Mouse (Mus musculus) forebrain, postnatal 0 days (tissue): Measurements from ENCODE around the gene Nhp2. TPM values are rescaled to one million over a fixed set of nuclear protein-coding genes. Genes with fewer than 3 reads are reported as not detected.
"Not testable (repeated sequence)": the region's sequence is repeated elsewhere in the genome, so short reads cannot be mapped to it uniquely, and the experiment has no call there.

ENCODE experiments used
- ATAC-seq: fragments of 200-750 bp; cut with Nextera tagmentation; 2 replicates; pipeline ENCODE4 v1.8.0; 2017; ENCODE audit warnings: mild to moderate bottlenecking, moderate library complexity
- DNase-seq: peaks from one replicate; pipeline ENCODE4 v3.0.0-alpha.2; 2015
- H3K27ac ChIP-seq: fragments of 300-500 bp; sonication (generic); 2 replicates; pipeline ENCODE4 v1.5.1; 2014; ENCODE audit warnings: low read depth, mild to moderate bottlenecking, antibody characterized with exemption, low read length, moderate library complexity, mixed read lengths
- H3K27me3 ChIP-seq: fragments of 300-500 bp; sonication (generic); 2 replicates; pipeline ENCODE4 v1.6.1; 2014; ENCODE audit warnings: mild to moderate bottlenecking, low read length, mixed read lengths; ENCODE audit not compliant: insufficient read depth
- H3K36me3 ChIP-seq: fragments of 300-500 bp; sonication (generic); 2 replicates; pipeline ENCODE4 v1.6.1; 2014; ENCODE audit warnings: mild to moderate bottlenecking, moderate library complexity; ENCODE audit not compliant: insufficient read depth
- H3K4me1 ChIP-seq: fragments of 300-500 bp; sonication (generic); 2 replicates; pipeline ENCODE4 v1.6.1; 2014; ENCODE audit warnings: antibody characterized with exemption; ENCODE audit not compliant: insufficient read depth
- H3K4me2 ChIP-seq: fragments of 300-500 bp; sonication (generic); 2 replicates; pipeline ENCODE4 v1.6.1; 2014; ENCODE audit warnings: low read depth, mild to moderate bottlenecking, moderate library complexity
- H3K4me3 ChIP-seq: fragments of 300-500 bp; sonication (generic); 2 replicates; pipeline ENCODE4 v1.5.1; 2014; ENCODE audit warnings: low read depth, low read length, mixed read lengths
- H3K9ac ChIP-seq: fragments of 300-500 bp; sonication (generic); 2 replicates; pipeline ENCODE4 v1.6.1; 2014; ENCODE audit warnings: mild to moderate bottlenecking
- H3K9me3 ChIP-seq: fragments of 300-500 bp; sonication (generic); 2 replicates; pipeline ENCODE4 v1.6.1; 2016; ENCODE audit warnings: low read length
- CTCF ChIP-seq: sonication (generic); IDR thresholded peaks from 2 replicates; pipeline ENCODE4 v1.5.1; 2016; ENCODE audit warnings: antibody characterized with exemption, control low read depth, low read depth
- WGBS: fragments of 180-500 bp; shearing (Covaris S2); extraction: QIAGEN DNeasy Blood & Tissue Kit; methylation state at CpG from one replicate; pipeline ENCODE4 v1.1.7; 2014; 5-methylcytosine and 5-hydroxymethylcytosine counted together
- polyA plus RNA-seq: library from polyadenylated mRNA; unstranded; fragments of >200 nt; fragmentation: Nextera tagmentation; extraction: Ambion mirVana; gene quantifications from 2 replicates; pipeline ENCODE4 v1.2.1, GENCODE M21; 2015
- total RNA-seq: library from RNA; depleted of rRNA; stranded (reverse); fragments of >200 nt; gene quantifications from 2 replicates; pipeline ENCODE4 v1.2.3, GENCODE M21; 2014

The Nhp2 gene
- total and polyA plus RNA-seq, 2 experiments from 2014 or later, result 66.5 to 118 TPM

DNA sequence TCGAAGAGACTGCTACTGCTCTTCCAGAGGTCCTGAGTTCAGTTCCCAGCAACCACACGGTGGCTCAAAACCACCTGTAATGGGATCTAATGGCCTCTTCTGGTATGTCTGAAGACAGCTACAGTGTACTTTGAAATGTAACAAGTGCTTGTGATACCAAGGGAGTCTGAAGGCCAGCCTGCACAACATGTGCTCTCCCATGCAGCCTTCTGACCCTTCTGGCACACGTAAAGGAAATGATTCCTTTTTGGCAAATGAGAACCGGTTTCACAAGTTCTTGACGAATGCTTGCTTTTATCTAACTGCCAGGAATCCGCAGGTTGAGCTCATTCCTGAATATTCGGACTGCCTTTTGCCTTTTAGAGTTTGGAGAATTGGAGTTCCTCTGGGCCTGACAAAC is 4.4 kb upstream of the Nhp2 start:
- H3K27ac ChIP-seq, result no peak overlapping the region
- H3K36me3 ChIP-seq, result no peaks in the 10 kb centered on the region
- DNase-seq (no peak), ATAC-seq (no peak)
- H3K4me2 ChIP-seq, result peak overlapping the region; percentile 51
- TF ChIP-seq CTCF, result no peak
- H3K9me3 ChIP-seq, result no peaks in the 10 kb centered on the region
- peak overlapping the region; percentile 27; the same call in 1 of the 2 replicates for H3K4me3 ChIP-seq
- H3K27me3 ChIP-seq, result no peaks in the 10 kb centered on the region
- H3K4me1 ChIP-seq, result 0 out of 2 replicates have a peak, but pooled peaks cover 3% of the 10 kb centered on the region
- 52% methylated on average over 7 of the region's 7 CpGs for WGBS
- peak overlapping the region; percentile 47 for H3K9ac ChIP-seq

DNA sequence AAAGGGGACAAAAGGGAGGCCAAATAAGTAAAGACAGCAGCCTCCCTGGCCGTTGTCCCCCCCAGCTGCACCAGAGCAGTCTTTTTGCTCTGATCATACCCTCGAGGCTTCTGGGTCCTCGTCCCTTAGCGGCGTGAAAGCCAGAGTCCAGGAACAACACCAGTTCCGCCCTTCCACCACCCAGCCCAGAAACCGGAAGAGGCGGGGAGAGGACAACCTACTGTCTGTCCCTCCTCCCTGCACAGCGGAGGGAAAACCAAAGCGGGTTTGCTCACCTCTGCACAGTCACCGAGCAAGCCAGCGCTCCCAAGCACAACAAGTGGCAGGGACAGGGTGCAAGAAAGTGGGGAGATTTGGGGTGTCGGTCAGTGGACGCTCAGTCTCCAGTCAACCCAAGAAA is 3.9 kb upstream of the Nhp2 start:
- WGBS, result 7% methylated on average over 14 of the region's 14 CpGs
- Histone ChIP-seq H3K9me3 (no peaks in the 10 kb centered on the region), H3K9ac (peak overlapping the region; percentile 47), H3K4me2 (peak overlapping the region; percentile 51), H3K27me3 (no peaks in the 10 kb centered on the region), H3K4me1 (0 out of 2 replicates have a peak, but pooled peaks cover 3% of the 10 kb centered on the region), H3K27ac (0 out of 2 replicates have a peak overlapping the region, but pooled peaks have one; percentile 15), H3K4me3 (peak overlapping the region; percentile 27), H3K36me3 (no peaks in the 10 kb centered on the region)
- TF ChIP-seq CTCF, result no peak
- DNase-seq, result no peak
- ATAC-seq, result no peak

DNA sequence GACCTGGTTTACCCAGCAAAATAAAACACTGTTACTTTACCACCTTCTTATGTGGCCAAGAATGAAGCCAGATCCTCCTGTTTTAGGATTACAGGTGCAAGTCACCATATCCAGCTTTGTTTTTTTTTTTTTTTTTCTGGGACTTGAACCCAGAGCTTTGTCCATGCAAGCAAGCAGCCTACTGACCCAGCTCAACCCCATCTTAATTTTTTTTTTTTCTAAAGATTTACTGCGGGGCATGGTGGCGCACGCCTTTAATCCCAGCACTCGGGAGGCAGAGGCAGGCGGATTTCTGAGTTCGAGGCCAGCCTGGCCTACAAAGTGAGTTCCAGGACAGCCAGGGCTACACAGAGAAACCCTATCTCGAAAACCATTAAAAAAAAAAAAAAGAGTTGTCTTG is 3.4 kb upstream of the Nhp2 start:
- not testable (repeated sequence) for H3K27me3 ChIP-seq, H3K4me3 ChIP-seq, H3K36me3 ChIP-seq, H3K9me3 ChIP-seq, DNase-seq, ATAC-seq, H3K27ac ChIP-seq, H3K4me1 ChIP-seq, H3K9ac ChIP-seq
- H3K4me2 ChIP-seq, result peak overlapping the region; percentile 51
- 92% methylated on average over 7 of the region's 7 CpGs for WGBS

DNA sequence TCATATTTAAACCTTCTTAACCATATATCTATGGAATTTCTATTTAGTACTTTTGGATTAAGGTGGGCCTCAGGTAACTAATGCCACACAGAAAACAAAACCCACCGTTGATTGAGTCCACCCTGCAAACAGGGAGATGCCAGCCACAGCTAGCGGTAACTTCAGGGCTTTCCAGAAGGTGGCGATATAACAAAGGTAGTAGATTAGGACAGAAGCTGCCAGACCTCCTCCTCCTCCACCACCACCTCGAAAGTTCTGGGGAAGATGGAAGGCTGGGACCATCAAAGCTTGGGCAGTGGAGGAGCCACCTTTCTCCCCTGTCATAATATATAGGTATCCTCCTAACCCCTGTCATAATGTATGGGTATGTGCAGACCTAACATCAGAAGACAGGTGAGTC is 1.8 kb upstream of the Nhp2 start:
- Histone ChIP-seq H3K36me3 (peaks cover 8% of the 10 kb centered on the region; the same call in 1 of the 2 replicates), H3K9me3 (no peaks in the 10 kb centered on the region), H3K27ac (no peak overlapping the region), H3K9ac (no peak overlapping the region), H3K4me3 (no peak overlapping the region), H3K4me1 (0 out of 2 replicates have a peak, but pooled peaks cover 3% of the 10 kb centered on the region), H3K4me2 (no peak overlapping the region), H3K27me3 (no peaks in the 10 kb centered on the region)
- peak; percentile 79 for TF ChIP-seq CTCF
- ATAC-seq (no peak), DNase-seq (peak; percentile 66)
- under 1% methylated on average over 4 of the region's 4 CpGs for WGBS

DNA sequence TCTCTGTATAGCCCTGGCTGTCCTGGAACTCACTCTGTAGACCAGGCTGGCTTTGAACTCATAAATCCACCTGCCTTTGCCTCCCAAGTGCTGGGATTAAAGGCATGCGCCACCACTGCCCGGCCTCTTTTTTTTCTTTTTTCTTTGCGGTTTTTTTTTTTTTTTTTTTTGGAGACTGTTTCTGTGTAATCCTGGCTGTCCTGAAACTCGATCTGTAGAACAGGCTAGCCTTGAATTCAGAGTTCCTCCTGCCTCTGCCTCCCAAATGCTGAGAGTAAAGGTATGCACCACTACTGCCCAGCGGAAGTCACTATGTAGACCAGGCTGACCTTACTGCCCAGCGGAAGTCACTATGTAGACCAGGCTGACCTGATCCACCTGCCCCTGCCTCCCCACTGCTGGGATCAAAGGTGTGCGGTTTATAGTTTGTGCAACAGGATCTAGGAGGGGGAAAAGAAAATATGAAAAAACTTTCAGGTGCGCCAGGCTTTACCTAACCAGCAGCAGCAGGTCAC is 584 bp upstream of the Nhp2 start:
- no peaks in the 10 kb centered on the region for H3K27me3 ChIP-seq
- H3K4me1 ChIP-seq, result 0 out of 2 replicates have a peak, but pooled peaks cover 3% of the 10 kb centered on the region
- no peaks in the 10 kb centered on the region for H3K9me3 ChIP-seq
- H3K36me3 ChIP-seq, result peaks cover 20% of the 10 kb centered on the region
- TF ChIP-seq CTCF, result no peak
- ATAC-seq, result no peak; the same call in none of the 2 replicates
- peak overlapping the region; percentile 95 for H3K4me3 ChIP-seq
- no peak overlapping the region for H3K27ac ChIP-seq
- no peak for DNase-seq
- H3K4me2 ChIP-seq, result peak overlapping the region; percentile 78
- WGBS, result 52% methylated on average over 8 of the region's 8 CpGs
- H3K9ac ChIP-seq, result peak overlapping the region; percentile 72; the same call in 1 of the 2 replicates

DNA sequence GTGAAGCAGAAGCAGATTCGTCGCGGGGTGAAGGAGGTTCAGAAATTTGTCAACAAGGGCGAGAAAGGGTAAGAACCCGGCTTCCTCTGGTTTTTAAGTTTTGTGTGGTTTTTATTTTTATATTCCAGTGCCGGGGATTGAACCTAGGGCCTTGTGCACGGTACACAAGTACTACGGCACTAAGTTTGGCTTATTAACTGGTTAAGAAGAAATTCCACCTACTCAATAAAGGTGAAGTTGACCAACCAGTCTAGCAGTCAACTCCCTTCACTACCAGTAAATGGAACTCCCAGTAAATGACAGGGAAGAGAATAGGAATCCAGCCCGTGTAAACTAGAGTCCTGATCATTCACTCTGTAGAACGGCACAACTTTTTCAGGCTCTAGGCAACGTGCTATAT is 549 bp downstream of the Nhp2 start:
- Histone ChIP-seq H3K27ac (no peak overlapping the region), H3K4me1 (0 out of 2 replicates have a peak, but pooled peaks cover 3% of the 10 kb centered on the region), H3K27me3 (no peaks in the 10 kb centered on the region), H3K36me3 (peaks cover 32% of the 10 kb centered on the region), H3K4me3 (peak overlapping the region; percentile 95), H3K4me2 (peak overlapping the region; percentile 78), H3K9me3 (no peaks in the 10 kb centered on the region), H3K9ac (peak overlapping the region; percentile 72)
- ATAC-seq, result no peak
- 3% methylated on average over 11 of the region's 11 CpGs for WGBS
- DNase-seq, result no peak
- no peak for TF ChIP-seq CTCF

DNA sequence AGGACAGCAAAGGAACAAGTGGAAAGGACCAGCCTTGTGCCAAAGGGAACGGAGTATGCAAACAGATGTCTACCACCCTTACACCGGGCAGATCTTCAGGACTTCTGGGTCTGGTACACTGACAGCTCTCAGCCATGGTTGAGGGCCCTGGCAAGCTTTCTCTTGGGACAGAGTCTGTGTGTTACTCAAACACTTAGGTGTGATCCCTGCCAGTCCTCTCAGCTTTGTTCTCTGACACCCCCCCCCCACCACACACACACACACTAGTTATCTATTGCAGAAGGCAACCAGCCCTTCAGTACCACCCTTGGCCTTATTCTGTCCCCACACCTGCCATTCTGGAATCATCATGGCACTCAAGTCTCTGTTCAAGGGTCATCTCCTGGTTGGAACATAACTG is 2.2 kb downstream of the Nhp2 start:
- 96% methylated on average over 2 of the region's 2 CpGs for WGBS
- peaks cover 47% of the 10 kb centered on the region for H3K36me3 ChIP-seq
- no peak overlapping the region for H3K27ac ChIP-seq
- ATAC-seq, result no peak
- no peaks in the 10 kb centered on the region for H3K27me3 ChIP-seq
- no peak for DNase-seq
- no peak overlapping the region for H3K4me2 ChIP-seq
- TF ChIP-seq CTCF, result no peak
- no peaks in the 10 kb centered on the region for H3K9me3 ChIP-seq
- H3K4me1 ChIP-seq, result 0 out of 2 replicates have a peak, but pooled peaks cover 3% of the 10 kb centered on the region
- H3K4me3 ChIP-seq, result no peak overlapping the region
- no peak overlapping the region for H3K9ac ChIP-seq
